Mouse (Mus musculus) cortical plate, adult 2 months (tissue): ENCODE measurements around the gene Mdm1.

Source experiments
- CTCF ChIP-seq: fragments of 200-500 bp; IDR thresholded peaks from 2 replicates; pipeline ENCODE4 v1.5.1; 2011; ENCODE audit warnings: mild to moderate bottlenecking, control low read depth, low read length; ENCODE audit not compliant: insufficient read depth; ENCODE audit errors: extremely low read depth
- POLR2A ChIP-seq: fragments of 200-500 bp; IDR thresholded peaks from 2 replicates; pipeline ENCODE4 v1.6.1; 2011; ENCODE audit warnings: mild to moderate bottlenecking, low read length, control low read depth; ENCODE audit not compliant: insufficient read depth; ENCODE audit errors: extremely low read depth

- TF ChIP-seq POLR2A (no peak), CTCF (no peak)
These were observed 3.1 kb upstream of the Mdm1 start for GRCm38 (mm10) chr10:118138508-118138907.
